Mouse (Mus musculus): ENCODE data around the gene Tbc1d10b. TPM values are rescaled to one million over a fixed set of nuclear protein-coding genes. Genes with fewer than 3 reads are reported as not detected.
"Not testable (repeated sequence)": the region's sequence is repeated elsewhere in the genome, so short reads cannot be mapped to it uniquely, and the experiment has no call there.

Tbc1d10b gene
- 16.9 and 19.3 TPM in 2 replicates for polyA plus RNA-seq (2014; fragmentation: Nextera tagmentation; extraction: Ambion mirVana)

DNA sequence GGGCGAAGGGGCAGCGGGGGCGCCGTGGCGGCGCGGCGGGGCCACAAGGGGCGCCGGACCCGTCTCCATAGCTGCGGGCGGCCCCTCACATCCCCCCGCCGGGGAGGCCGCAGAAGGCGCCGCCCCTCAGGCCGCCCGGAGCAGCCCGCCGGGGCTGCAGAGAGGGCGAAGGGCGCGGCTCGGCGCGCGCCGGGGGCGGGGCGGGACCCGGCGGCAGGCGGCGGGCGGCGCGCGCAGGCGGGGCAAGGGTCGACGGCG lies at the start of gene Tbc1d10b:
Gene Tbc1d10b (minus strand): TSS at position 174 of the 258 bp plus-strand sequence.
- ATAC-seq (ENCODE audit: low FRiP score) (peak; percentile 71), DNase-seq (ENCODE audit: low spot score, missing footprints) (no peak)

DNA sequence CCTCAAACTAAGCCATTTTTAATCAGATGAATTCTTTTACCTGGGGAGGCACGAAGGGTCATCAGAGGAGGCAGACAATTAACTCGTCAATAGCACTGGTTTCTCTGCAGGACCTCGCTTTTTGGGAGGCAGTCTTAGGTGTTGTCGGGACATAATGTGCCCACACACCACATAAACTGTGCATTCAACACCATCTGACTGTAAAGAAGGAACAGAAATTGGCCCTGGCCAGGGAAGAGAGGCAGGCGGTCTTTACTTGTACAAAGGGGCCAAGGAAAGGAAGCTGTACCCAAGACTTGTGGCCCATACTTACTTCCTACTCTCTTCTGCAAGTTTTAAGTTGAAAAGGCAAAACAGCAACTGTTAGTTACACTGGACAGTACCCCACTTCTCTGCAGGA lies 48.2 kb upstream of the Tbc1d10b start:
- Histone ChIP-seq H3K4me3 (ENCODE audit: low read depth, low read length) (no peak overlapping the region), H3K27ac (ENCODE audit: low read depth, low read length) (no peak overlapping the region), H3K27me3 (ENCODE audit: control insufficient read depth, insufficient read depth, low read length) (no peaks in the 10 kb centered on the region), H3K36me3 (ENCODE audit: control insufficient read depth, insufficient read depth, low read length) (no peaks in the 10 kb centered on the region), H3K4me2 (no peak overlapping the region), H3K4me1 (ENCODE audit: control insufficient read depth, insufficient read depth, low read length) (peaks cover 20% of the 10 kb centered on the region), H3K9me3 (ENCODE audit: control insufficient read depth, low read length) (no peaks in the 10 kb centered on the region), H3K9ac (ENCODE audit: low read length) (no peak overlapping the region)
- no peak for DNase-seq (ENCODE audit: low spot score, missing footprints)
- 89% methylated on average over 5 of the region's 5 CpGs for WGBS
- ATAC-seq (ENCODE audit: low FRiP score) = no peak

More for the DNA sequence above, at the start of gene Tbc1d10b:
- 0% methylated on average over 13 of the region's 44 CpGs for WGBS
- no peaks in the 10 kb centered on the region for H3K27me3 ChIP-seq (ENCODE audit: control insufficient read depth, insufficient read depth, low read length)
- H3K36me3 ChIP-seq (ENCODE audit: control insufficient read depth, insufficient read depth, low read length) = no peaks in the 10 kb centered on the region
- peak within 1 kb of the TSS; percentile 75 for H3K27ac ChIP-seq (ENCODE audit: low read depth, low read length)
- H3K9ac ChIP-seq (ENCODE audit: low read length) = peak within 1 kb of the TSS; percentile 89
- H3K4me3 ChIP-seq (ENCODE audit: low read depth, low read length) = peak within 1 kb of the TSS; percentile 86
- peak within 1 kb of the TSS; percentile 82 for H3K4me2 ChIP-seq
- peaks cover 10% of the 10 kb centered on the region for H3K4me1 ChIP-seq (ENCODE audit: control insufficient read depth, insufficient read depth, low read length)
- no peaks in the 10 kb centered on the region for H3K9me3 ChIP-seq (ENCODE audit: control insufficient read depth, low read length)

DNA sequence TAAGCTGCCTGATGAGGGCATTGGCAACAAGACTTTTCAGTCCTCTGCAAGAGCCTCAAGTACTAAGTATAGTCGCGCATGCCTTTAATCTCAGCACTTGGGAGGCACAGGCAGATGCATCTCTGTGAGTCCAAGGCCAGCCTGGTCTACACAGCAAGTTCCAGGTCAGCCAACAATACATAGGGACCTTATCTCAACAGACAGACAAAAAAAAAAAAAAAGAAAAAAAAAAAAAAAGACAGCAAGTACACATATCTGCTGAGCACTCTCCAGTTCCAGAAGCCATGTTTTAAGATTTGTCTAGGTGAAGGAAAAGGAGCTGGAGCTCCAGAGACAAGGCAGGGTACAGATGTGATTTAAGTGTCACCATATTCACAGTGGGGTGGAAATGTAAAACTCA lies 47.7 kb upstream of the Tbc1d10b start:
- no peak overlapping the region for H3K4me2 ChIP-seq
- ATAC-seq (ENCODE audit: low FRiP score) (no peak), DNase-seq (ENCODE audit: low spot score, missing footprints) (no peak)
- WGBS = 88% methylated on average over 2 of the region's 2 CpGs
- no peaks in the 10 kb centered on the region for H3K9me3 ChIP-seq (ENCODE audit: control insufficient read depth, low read length)
- no peak overlapping the region for H3K9ac ChIP-seq (ENCODE audit: low read length)
- no peak overlapping the region for H3K27ac ChIP-seq (ENCODE audit: low read depth, low read length)
- no peaks in the 10 kb centered on the region for H3K27me3 ChIP-seq (ENCODE audit: control insufficient read depth, insufficient read depth, low read length)
- peaks cover 17% of the 10 kb centered on the region for H3K4me1 ChIP-seq (ENCODE audit: control insufficient read depth, insufficient read depth, low read length)
- no peak overlapping the region for H3K4me3 ChIP-seq (ENCODE audit: low read depth, low read length)
- no peaks in the 10 kb centered on the region for H3K36me3 ChIP-seq (ENCODE audit: control insufficient read depth, insufficient read depth, low read length)

DNA sequence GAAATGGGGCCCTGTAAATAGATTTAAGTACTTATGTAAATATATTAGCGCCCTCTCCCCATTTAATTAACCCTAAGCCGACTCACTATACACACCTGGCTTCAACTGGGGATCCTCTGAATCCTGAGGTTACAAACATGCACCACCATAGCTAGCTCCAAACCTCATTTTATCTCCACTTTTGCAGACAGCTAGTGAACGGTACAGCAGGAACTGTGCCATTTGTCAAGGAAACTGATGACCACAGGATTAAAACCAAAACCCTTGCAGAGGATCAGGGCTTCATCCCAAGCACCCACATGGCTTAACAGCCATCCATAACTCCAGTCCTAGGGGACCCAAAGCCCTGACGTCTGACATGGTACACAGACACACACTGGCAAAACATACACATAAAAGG lies 46.7 kb upstream of the Tbc1d10b start:
- no peak for DNase-seq (ENCODE audit: low spot score, missing footprints)
- peak overlapping the region; percentile 92 for H3K4me2 ChIP-seq
- H3K9me3 ChIP-seq (ENCODE audit: control insufficient read depth, low read length) = no peaks in the 10 kb centered on the region
- ATAC-seq (ENCODE audit: low FRiP score) = no peak
- peaks cover 15% of the 10 kb centered on the region for H3K4me1 ChIP-seq (ENCODE audit: control insufficient read depth, insufficient read depth, low read length)
- no peaks in the 10 kb centered on the region for H3K27me3 ChIP-seq (ENCODE audit: control insufficient read depth, insufficient read depth, low read length)
- no peak overlapping the region for H3K27ac ChIP-seq (ENCODE audit: low read depth, low read length)
- H3K9ac ChIP-seq (ENCODE audit: low read length) = peak overlapping the region; percentile 79
- peak overlapping the region; percentile 52 for H3K4me3 ChIP-seq (ENCODE audit: low read depth, low read length)
- 34% methylated on average over 4 of the region's 4 CpGs for WGBS
- no peaks in the 10 kb centered on the region for H3K36me3 ChIP-seq (ENCODE audit: control insufficient read depth, insufficient read depth, low read length)

DNA sequence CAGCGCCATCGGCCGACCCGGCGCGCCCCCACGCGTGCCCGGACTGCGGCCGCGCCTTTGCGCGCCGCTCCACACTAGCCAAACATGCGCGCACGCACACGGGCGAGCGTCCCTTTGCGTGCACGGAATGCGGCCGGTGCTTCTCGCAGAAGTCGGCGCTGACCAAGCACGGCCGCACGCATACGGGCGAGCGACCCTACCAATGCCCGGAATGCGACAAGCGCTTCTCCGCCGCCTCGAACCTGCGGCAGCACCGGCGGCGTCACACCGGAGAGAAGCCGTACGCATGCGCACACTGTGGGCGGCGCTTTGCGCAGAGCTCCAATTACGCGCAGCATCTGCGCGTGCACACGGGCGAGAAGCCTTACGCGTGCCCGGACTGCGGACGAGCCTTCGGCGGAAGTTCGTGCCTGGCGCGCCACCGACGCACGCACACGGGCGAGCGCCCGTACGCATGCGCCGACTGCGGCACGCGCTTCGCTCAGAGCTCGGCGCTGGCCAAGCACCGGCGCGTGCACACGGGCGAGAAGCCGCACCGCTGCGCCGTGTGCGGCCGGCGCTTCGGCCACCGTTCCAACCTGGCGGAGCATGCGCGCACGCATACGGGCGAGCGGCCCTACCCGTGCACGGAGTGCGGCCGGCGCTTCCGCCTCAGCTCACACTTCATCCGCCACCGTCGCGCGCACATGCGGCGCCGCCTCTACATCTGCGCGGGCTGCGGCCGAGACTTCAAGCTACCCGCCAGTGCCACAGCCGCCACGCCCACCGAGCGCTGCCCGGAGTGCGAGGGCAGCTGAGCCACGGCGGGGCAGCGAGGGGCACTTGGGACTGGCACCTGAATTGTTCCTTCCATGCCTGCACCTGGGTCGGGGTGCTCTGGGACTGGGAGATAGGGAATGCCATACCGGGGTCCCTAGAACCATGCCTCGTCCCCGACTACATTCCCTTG lies 45.8 kb upstream of the Tbc1d10b start:
- peak overlapping the region; percentile 85 for H3K27ac ChIP-seq (ENCODE audit: low read depth, low read length)
- DNase-seq (ENCODE audit: low spot score, missing footprints) (peak; percentile 100), ATAC-seq (ENCODE audit: low FRiP score) (peak; percentile 96)
- WGBS = under 1% methylated on average over 136 of the region's 136 CpGs
- H3K4me2 ChIP-seq = peak overlapping the region; percentile 92
- peaks cover 7% of the 10 kb centered on the region for H3K4me1 ChIP-seq (ENCODE audit: control insufficient read depth, insufficient read depth, low read length)
- H3K27me3 ChIP-seq (ENCODE audit: control insufficient read depth, insufficient read depth, low read length) = no peaks in the 10 kb centered on the region
- peak overlapping the region; percentile 79 for H3K9ac ChIP-seq (ENCODE audit: low read length)
- peak overlapping the region; percentile 52 for H3K4me3 ChIP-seq (ENCODE audit: low read depth, low read length)
- no peaks in the 10 kb centered on the region for H3K9me3 ChIP-seq (ENCODE audit: control insufficient read depth, low read length)
- H3K36me3 ChIP-seq (ENCODE audit: control insufficient read depth, insufficient read depth, low read length) = no peaks in the 10 kb centered on the region

DNA sequence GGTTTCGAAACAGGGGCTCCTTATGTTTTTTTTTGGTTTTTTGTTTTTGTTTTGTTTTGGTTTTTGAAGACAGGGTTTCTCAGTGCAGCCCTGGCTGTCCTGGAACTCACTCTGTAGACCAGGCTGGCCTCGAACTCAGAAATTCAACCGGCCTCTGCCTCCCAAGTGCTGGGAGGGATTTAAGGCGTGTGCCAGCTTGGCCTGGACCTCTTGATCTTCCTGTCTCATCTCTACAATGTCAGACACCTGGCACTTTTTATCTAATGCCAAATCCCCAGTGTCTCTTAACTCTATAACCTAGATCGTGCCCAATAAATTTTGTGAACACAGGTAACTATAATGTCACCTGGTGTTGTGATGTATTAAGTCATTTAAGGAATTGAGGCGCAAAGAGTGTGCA lies 45.1 kb upstream of the Tbc1d10b start:
- no peak overlapping the region; the same call in 1 of the 2 replicates for H3K27ac ChIP-seq (ENCODE audit: low read depth, low read length)
- H3K4me2 ChIP-seq = peak overlapping the region; percentile 92
- DNase-seq (ENCODE audit: low spot score, missing footprints) = no peak
- peaks cover 7% of the 10 kb centered on the region for H3K4me1 ChIP-seq (ENCODE audit: control insufficient read depth, insufficient read depth, low read length)
- peaks cover under 1% of the 10 kb centered on the region; the same call in 1 of the 2 replicates for H3K36me3 ChIP-seq (ENCODE audit: control insufficient read depth, insufficient read depth, low read length)
- 89% methylated on average over 6 of the region's 6 CpGs for WGBS
- peak overlapping the region; percentile 52 for H3K4me3 ChIP-seq (ENCODE audit: low read depth, low read length)
- no peak for ATAC-seq (ENCODE audit: low FRiP score)
- H3K27me3 ChIP-seq (ENCODE audit: control insufficient read depth, insufficient read depth, low read length) = no peaks in the 10 kb centered on the region
- H3K9ac ChIP-seq (ENCODE audit: low read length) = peak overlapping the region; percentile 75
- no peaks in the 10 kb centered on the region for H3K9me3 ChIP-seq (ENCODE audit: control insufficient read depth, low read length)

DNA sequence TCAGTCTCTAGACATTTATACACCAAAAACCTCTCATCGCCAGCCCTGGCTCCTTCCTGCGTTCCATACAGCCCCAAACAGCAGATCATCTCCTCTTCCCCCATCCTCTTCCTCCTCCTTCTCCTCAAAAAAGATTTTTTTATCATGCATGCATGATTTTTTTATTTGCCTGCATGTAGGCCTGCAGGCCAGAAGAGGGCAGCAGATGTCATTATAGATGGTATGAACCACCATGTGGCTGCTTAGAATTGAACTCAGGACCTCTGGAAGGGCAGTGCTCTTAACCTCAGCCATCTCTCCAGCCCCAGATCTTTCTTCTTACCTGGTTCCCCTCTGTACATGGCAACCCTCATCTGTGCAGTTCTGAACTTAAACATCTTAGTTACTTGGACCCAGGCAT lies 44.1 kb upstream of the Tbc1d10b start:
- ATAC-seq (ENCODE audit: low FRiP score) (no peak), DNase-seq (ENCODE audit: low spot score, missing footprints) (no peak)
- H3K4me1 ChIP-seq (ENCODE audit: control insufficient read depth, insufficient read depth, low read length) = peaks cover 7% of the 10 kb centered on the region
- no peak overlapping the region for H3K27ac ChIP-seq (ENCODE audit: low read depth, low read length)
- WGBS = 83% methylated on average over 2 of the region's 2 CpGs
- peaks cover 3% of the 10 kb centered on the region; the same call in 1 of the 2 replicates for H3K36me3 ChIP-seq (ENCODE audit: control insufficient read depth, insufficient read depth, low read length)
- H3K9me3 ChIP-seq (ENCODE audit: control insufficient read depth, low read length) = no peaks in the 10 kb centered on the region
- no peaks in the 10 kb centered on the region for H3K27me3 ChIP-seq (ENCODE audit: control insufficient read depth, insufficient read depth, low read length)
- H3K4me3 ChIP-seq (ENCODE audit: low read depth, low read length) = no peak overlapping the region
- no peak overlapping the region for H3K4me2 ChIP-seq
- no peak overlapping the region for H3K9ac ChIP-seq (ENCODE audit: low read length)

DNA sequence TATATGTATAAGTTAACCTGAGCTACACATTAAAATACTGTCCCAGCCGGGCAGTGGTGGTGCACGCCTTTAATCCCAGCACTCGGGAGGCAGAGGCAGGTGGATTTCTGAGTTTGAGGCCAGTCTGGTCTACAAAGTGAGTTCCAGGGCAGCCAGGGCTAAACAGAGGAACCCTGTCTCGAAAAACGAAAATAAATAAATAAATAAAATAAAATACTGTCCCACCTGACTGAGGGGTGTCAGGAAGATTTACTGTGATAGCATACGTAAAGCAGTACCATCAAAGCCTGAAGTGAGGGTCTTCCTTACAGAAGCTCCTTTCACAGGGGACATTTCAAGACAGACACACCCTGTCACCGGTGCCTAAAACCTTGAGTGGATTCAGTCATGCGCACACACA lies 42.2 kb upstream of the Tbc1d10b start:
- H3K9me3 ChIP-seq (ENCODE audit: control insufficient read depth, low read length); DNase-seq (ENCODE audit: low spot score, missing footprints); ATAC-seq (ENCODE audit: low FRiP score); H3K27me3 ChIP-seq (ENCODE audit: control insufficient read depth, insufficient read depth, low read length); H3K27ac ChIP-seq (ENCODE audit: low read depth, low read length); H3K36me3 ChIP-seq (ENCODE audit: control insufficient read depth, insufficient read depth, low read length); H3K9ac ChIP-seq (ENCODE audit: low read length); H3K4me3 ChIP-seq (ENCODE audit: low read depth, low read length); H3K4me2 ChIP-seq: not testable (repeated sequence)
- WGBS = 94% methylated on average over 8 of the region's 8 CpGs
- H3K4me1 ChIP-seq (ENCODE audit: control insufficient read depth, insufficient read depth, low read length) = peaks cover 12% of the 10 kb centered on the region
